Mouse (Mus musculus): ENCODE results near the gene Robo1. TPM values are rescaled to one million over a fixed set of nuclear protein-coding genes. Genes with fewer than 3 reads are reported as not detected.

The Robo1 gene
- polyA plus RNA-seq, 1 experiment, result 11.6 TPM

DNA sequence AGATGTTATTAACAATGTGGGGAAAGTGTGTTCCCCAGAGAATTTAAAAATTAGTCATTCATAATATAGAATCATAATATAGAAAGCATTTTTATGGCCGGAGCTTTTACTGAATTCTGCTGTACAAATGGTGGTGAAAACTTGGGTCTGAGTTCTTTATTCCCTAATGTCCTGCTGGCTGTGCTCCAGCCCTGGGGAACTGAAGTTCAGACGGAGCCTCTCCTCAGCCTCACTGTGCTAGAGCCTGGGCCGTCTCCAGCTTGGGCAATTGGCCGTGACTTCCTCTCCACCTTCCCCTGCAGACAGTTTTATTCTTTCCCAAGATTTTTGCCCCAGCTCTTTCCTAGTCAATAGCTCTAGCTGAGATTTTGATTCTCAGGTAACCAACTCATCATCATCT lies 429.0 kb downstream of the Robo1 start:
- no peaks in the 10 kb centered on the region for H3K4me1 ChIP-seq (ENCODE audit: control insufficient read depth, insufficient read depth, low read length)
- H3K9ac ChIP-seq (ENCODE audit: low read depth, poor library complexity, severe bottlenecking), result no peak overlapping the region
- no peaks in the 10 kb centered on the region for H3K36me3 ChIP-seq (ENCODE audit: control insufficient read depth, insufficient read depth, low read length, poor library complexity, severe bottlenecking)
- no peaks in the 10 kb centered on the region for H3K27me3 ChIP-seq (ENCODE audit: control insufficient read depth, insufficient read depth, low read length, poor library complexity, severe bottlenecking)
- no peak overlapping the region for H3K27ac ChIP-seq (ENCODE audit: insufficient read depth, low read length)
- no peaks in the 10 kb centered on the region for H3K9me3 ChIP-seq (replicated peaks; ENCODE audit: control insufficient read depth, insufficient read depth, low read length, poor library complexity, severe bottlenecking)
- no peak overlapping the region for H3K4me3 ChIP-seq (ENCODE audit: low read depth, low read length)
- TF ChIP-seq EP300 (IDR thresholded peaks at IDR 0.05; ENCODE audit: insufficient read depth, low read depth, low read length) (no peak), POLR2A (IDR thresholded peaks at IDR 0.05; ENCODE audit: insufficient read depth, low read length) (no peak), CTCF (IDR thresholded peaks at IDR 0.05; ENCODE audit: low read depth, low read length) (no peak)

DNA sequence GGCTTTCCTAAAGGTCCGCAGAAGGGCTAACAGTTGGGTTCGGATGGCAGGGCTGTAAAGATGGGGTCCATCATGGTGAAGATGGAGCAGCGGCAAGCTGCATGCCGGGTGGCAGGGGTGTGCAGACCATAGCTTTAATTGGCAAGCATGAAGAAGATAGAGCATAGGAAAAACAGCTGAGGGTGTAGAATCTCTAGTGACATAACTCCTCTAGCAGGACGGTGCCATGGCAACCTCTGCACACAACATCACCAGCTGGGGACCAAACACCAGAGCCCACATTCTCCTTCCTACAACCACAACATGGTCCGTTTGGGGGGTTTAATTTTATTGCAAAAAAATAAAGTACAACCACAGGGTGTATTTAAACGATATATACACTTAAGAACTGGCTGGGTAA lies 432.1 kb downstream of the Robo1 start:
- no peaks in the 10 kb centered on the region for H3K27me3 ChIP-seq (ENCODE audit: control insufficient read depth, insufficient read depth, low read length, poor library complexity, severe bottlenecking)
- no peak overlapping the region for H3K27ac ChIP-seq (ENCODE audit: insufficient read depth, low read length)
- H3K9me3 ChIP-seq (replicated peaks; ENCODE audit: control insufficient read depth, insufficient read depth, low read length, poor library complexity, severe bottlenecking), result no peaks in the 10 kb centered on the region
- no peaks in the 10 kb centered on the region for H3K36me3 ChIP-seq (ENCODE audit: control insufficient read depth, insufficient read depth, low read length, poor library complexity, severe bottlenecking)
- H3K4me1 ChIP-seq (ENCODE audit: control insufficient read depth, insufficient read depth, low read length), result no peaks in the 10 kb centered on the region
- TF ChIP-seq POLR2A (IDR thresholded peaks at IDR 0.05; ENCODE audit: insufficient read depth, low read length) (no peak), EP300 (IDR thresholded peaks at IDR 0.05; ENCODE audit: insufficient read depth, low read depth, low read length) (no peak), CTCF (IDR thresholded peaks at IDR 0.05; ENCODE audit: low read depth, low read length) (no peak)
- no peak overlapping the region for H3K4me3 ChIP-seq (ENCODE audit: low read depth, low read length)
- H3K9ac ChIP-seq (ENCODE audit: low read depth, poor library complexity, severe bottlenecking), result no peak overlapping the region

DNA sequence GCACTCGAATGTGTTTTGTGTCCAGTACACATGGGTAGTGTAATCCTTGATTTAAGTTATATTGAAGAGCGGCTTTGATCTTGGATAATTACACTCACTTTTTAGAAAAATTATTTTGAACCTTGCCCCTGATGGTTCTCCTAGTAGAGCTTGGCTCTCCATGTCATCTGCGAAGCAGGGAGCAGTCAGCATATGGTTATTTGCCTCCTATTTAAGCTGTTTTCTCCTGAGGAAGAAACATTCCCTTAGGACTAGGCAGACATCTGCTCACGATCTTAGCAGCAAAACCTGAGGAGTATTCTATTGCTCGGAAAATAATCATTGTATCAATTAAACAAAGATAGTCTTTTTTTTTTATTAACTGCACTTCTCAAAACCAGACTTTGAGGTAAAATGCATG lies 439.6 kb downstream of the Robo1 start:
- Histone ChIP-seq H3K4me3 (ENCODE audit: low read depth, low read length) (no peak overlapping the region), H3K9ac (ENCODE audit: low read depth, poor library complexity, severe bottlenecking) (no peak overlapping the region), H3K27ac (ENCODE audit: insufficient read depth, low read length) (no peak overlapping the region), H3K9me3 (replicated peaks; ENCODE audit: control insufficient read depth, insufficient read depth, low read length, poor library complexity, severe bottlenecking) (no peaks in the 10 kb centered on the region), H3K27me3 (ENCODE audit: control insufficient read depth, insufficient read depth, low read length, poor library complexity, severe bottlenecking) (no peaks in the 10 kb centered on the region), H3K36me3 (ENCODE audit: control insufficient read depth, insufficient read depth, low read length, poor library complexity, severe bottlenecking) (no peaks in the 10 kb centered on the region), H3K4me1 (ENCODE audit: control insufficient read depth, insufficient read depth, low read length) (no peaks in the 10 kb centered on the region)
- TF ChIP-seq POLR2A (IDR thresholded peaks at IDR 0.05; ENCODE audit: insufficient read depth, low read length) (no peak), EP300 (IDR thresholded peaks at IDR 0.05; ENCODE audit: insufficient read depth, low read depth, low read length) (no peak), CTCF (IDR thresholded peaks at IDR 0.05; ENCODE audit: low read depth, low read length) (no peak)

DNA sequence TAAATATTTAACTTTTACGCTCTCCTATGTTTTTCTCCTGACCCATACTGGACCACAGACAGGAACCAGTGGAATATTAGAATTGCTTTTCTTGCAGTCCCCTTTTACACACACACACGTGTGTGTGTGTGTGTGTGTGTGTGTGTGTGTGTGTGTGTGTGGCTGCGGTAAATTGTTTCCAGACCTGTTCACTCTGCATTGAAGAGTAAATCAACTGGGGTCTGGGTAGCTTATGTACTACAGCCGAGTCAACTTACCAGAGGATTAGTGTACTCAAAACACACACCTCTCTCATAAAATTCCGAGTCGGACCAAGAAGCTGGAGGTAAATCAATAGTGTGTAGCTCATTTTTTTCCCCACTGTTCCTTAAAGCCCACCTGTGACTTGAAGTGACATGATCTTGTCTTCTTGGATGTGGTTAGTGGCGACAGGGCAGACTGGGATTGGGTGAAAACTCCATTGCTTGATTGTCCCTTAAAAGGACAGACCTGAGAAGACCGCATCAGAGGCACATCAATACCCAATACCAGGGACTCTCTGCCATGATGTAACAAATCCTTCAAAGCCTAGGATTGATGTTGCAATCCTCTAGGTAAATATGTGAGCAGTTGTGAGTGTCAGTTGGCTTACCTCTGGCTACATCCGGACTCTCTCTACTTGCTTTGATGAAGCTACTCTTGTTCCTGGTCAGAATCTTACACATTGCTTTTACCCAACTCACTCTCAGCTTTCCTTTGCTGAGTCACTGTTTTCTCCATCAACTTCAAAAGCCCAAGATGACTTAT lies 457.2 kb downstream of the Robo1 start:
- no peaks in the 10 kb centered on the region for H3K27me3 ChIP-seq (ENCODE audit: control insufficient read depth, insufficient read depth, low read length, poor library complexity, severe bottlenecking)
- H3K4me1 ChIP-seq (ENCODE audit: control insufficient read depth, insufficient read depth, low read length), result no peaks in the 10 kb centered on the region
- no peaks in the 10 kb centered on the region for H3K36me3 ChIP-seq (ENCODE audit: control insufficient read depth, insufficient read depth, low read length, poor library complexity, severe bottlenecking)
- no peak overlapping the region for H3K4me3 ChIP-seq (ENCODE audit: low read depth, low read length)
- no peak overlapping the region for H3K9ac ChIP-seq (ENCODE audit: low read depth, poor library complexity, severe bottlenecking)
- H3K9me3 ChIP-seq (replicated peaks; ENCODE audit: control insufficient read depth, insufficient read depth, low read length, poor library complexity, severe bottlenecking), result no peaks in the 10 kb centered on the region
- TF ChIP-seq EP300 (IDR thresholded peaks at IDR 0.05; ENCODE audit: insufficient read depth, low read depth, low read length) (no peak), CTCF (IDR thresholded peaks at IDR 0.05; ENCODE audit: low read depth, low read length) (no peak), POLR2A (IDR thresholded peaks at IDR 0.05; ENCODE audit: insufficient read depth, low read length) (no peak)
- no peak overlapping the region for H3K27ac ChIP-seq (ENCODE audit: insufficient read depth, low read length)

DNA sequence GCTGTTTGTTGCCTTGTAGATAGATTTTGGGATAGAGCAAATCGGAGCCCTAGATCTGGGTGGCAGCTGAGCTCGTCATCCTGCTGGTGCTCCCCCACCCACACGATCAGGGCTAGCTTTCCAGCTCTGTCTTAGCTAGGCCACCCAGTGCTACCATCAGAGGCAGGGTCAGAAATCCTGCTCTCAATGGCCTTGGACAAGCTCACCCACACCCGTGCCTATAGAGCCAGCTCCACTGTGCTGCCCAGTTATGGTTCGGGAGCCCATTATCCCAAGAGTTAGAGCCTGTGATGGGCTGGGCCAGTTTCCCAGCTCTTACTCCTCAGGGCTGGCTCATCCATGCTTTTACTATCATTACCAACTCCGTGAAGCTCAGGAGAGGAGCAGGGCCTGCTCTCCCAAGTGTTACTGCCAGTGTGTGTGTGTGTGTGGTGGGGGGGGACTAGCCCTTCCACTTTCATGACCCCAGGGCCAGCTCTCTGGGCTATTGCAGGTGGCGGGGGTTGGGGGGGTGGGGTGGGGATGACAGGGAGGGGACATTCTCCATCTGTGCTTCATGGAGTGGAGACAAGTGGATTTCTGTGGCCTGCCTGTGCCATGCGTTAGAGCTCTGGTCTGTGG lies 461.2 kb downstream of the Robo1 start:
- no peaks in the 10 kb centered on the region for H3K9me3 ChIP-seq (replicated peaks; ENCODE audit: control insufficient read depth, insufficient read depth, low read length, poor library complexity, severe bottlenecking)
- H3K36me3 ChIP-seq (ENCODE audit: control insufficient read depth, insufficient read depth, low read length, poor library complexity, severe bottlenecking), result no peaks in the 10 kb centered on the region
- no peak overlapping the region for H3K4me3 ChIP-seq (ENCODE audit: low read depth, low read length)
- H3K9ac ChIP-seq (ENCODE audit: low read depth, poor library complexity, severe bottlenecking), result no peak overlapping the region
- no peaks in the 10 kb centered on the region for H3K4me1 ChIP-seq (ENCODE audit: control insufficient read depth, insufficient read depth, low read length)
- TF ChIP-seq EP300 (IDR thresholded peaks at IDR 0.05; ENCODE audit: insufficient read depth, low read depth, low read length), result no peak
- no peak for TF ChIP-seq CTCF (IDR thresholded peaks at IDR 0.05; ENCODE audit: low read depth, low read length)
- no peak for TF ChIP-seq POLR2A (IDR thresholded peaks at IDR 0.05; ENCODE audit: insufficient read depth, low read length)
- H3K27ac ChIP-seq (ENCODE audit: insufficient read depth, low read length), result no peak overlapping the region
- H3K27me3 ChIP-seq (ENCODE audit: control insufficient read depth, insufficient read depth, low read length, poor library complexity, severe bottlenecking), result no peaks in the 10 kb centered on the region

DNA sequence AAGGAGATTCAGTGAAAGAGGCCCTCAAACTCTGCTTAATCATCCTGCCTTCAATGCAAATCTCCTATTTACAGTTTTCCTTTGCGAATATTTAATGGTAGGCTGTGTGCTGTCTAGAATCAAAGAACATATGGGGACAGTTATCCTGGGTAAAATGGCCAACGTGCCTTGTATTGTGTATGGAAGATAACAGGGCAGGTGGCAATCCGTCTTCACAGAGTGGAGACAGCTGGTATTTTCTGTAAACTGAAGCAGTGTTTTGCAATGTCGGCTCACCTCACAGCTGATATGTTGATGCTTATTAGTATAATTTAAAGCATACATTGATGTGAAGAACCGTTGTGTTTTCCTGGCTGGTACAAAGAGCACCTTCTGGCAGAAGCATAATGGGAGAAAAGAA lies 464.2 kb downstream of the Robo1 start:
- TF ChIP-seq POLR2A (IDR thresholded peaks at IDR 0.05; ENCODE audit: insufficient read depth, low read length) (no peak), EP300 (IDR thresholded peaks at IDR 0.05; ENCODE audit: insufficient read depth, low read depth, low read length) (no peak), CTCF (IDR thresholded peaks at IDR 0.05; ENCODE audit: low read depth, low read length) (no peak)
- Histone ChIP-seq H3K4me3 (ENCODE audit: low read depth, low read length) (no peak overlapping the region), H3K27ac (ENCODE audit: insufficient read depth, low read length) (no peak overlapping the region), H3K27me3 (ENCODE audit: control insufficient read depth, insufficient read depth, low read length, poor library complexity, severe bottlenecking) (no peaks in the 10 kb centered on the region), H3K9me3 (replicated peaks; ENCODE audit: control insufficient read depth, insufficient read depth, low read length, poor library complexity, severe bottlenecking) (no peaks in the 10 kb centered on the region), H3K9ac (ENCODE audit: low read depth, poor library complexity, severe bottlenecking) (no peak overlapping the region), H3K4me1 (ENCODE audit: control insufficient read depth, insufficient read depth, low read length) (no peaks in the 10 kb centered on the region), H3K36me3 (ENCODE audit: control insufficient read depth, insufficient read depth, low read length, poor library complexity, severe bottlenecking) (no peaks in the 10 kb centered on the region)
